Comparison of ENCODE assay signal across 13 mouse cellular contexts in the genomic region with DNA sequence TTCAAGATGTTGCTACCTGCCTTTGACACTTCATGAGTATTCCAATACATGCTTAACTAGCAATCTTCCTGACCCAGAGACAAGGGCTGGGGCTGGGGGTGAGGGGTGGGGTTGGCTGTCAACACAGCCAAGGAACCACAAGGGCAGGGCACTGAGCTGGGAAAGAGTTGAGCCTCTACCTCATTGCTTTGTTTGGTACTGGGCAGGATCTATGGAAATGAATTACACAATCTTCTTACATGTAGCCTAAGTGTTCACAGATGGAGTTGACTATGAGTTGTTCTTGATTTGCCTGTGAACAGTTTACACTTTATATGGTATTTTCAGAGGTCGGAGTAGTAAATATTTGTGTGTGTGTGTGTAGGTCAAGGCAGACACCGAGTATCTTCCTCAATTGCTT.
"Had no signal": no experiment of that assay in that cellular context is flagged by ENCODE, and none has a peak within 500 bp of the region (broad histone marks: within the 10 kb centered on the region; RNA-seq: fewer than 3 reads in every experiment).

No protein-coding gene starts in this region.

- H3K4me2 ChIP-seq: intestine, embryonic 15.5 days; midbrain, embryonic 11.5 days; midbrain, embryonic 15.5 days; neural tube, embryonic 13.5 days had no signal

- DNase-seq: kidney, adult 8-10 months; right cerebral cortex, adult 18-20 months; right cerebral cortex, postnatal 25 days; thymus, postnatal 4 days had no signal

- H3K9me3 ChIP-seq: intestine, embryonic 15.5 days; limb, embryonic 13.5 days; megakaryocyte, embryonic 14.5 days; midbrain, embryonic 15.5 days; neural tube, embryonic 13.5 days had no signal

- ATAC-seq: intestine, embryonic 15.5 days; midbrain, embryonic 15.5 days had no signal

- H3K27ac ChIP-seq: intestine, embryonic 15.5 days; layer of hippocampus, adult 2 months; liver, embryonic 14.5 days; macrophage; midbrain, embryonic 15.5 days; neural tube, embryonic 13.5 days had no signal

- H3K4me1 ChIP-seq: midbrain, embryonic 15.5 days had no signal

- H3K9ac ChIP-seq: intestine, embryonic 15.5 days; limb, embryonic 13.5 days; liver, embryonic 14.5 days; midbrain, embryonic 15.5 days; neural tube, embryonic 13.5 days had no signal

- H3K27me3 ChIP-seq: intestine, embryonic 15.5 days; limb, embryonic 13.5 days; megakaryocyte, embryonic 14.5 days; midbrain, embryonic 15.5 days; neural tube, embryonic 13.5 days had no signal

- H3K4me3 ChIP-seq: intestine, embryonic 15.5 days; layer of hippocampus, adult 2 months; limb, embryonic 13.5 days; megakaryocyte, embryonic 14.5 days; midbrain, embryonic 15.5 days; neural tube, embryonic 13.5 days had no signal
